Mouse (Mus musculus): Measurements from ENCODE around the gene Kynu.

- TF ChIP-seq CTCF (IDR thresholded peaks at IDR 0.05; ENCODE audit: insufficient read depth, low read depth, low read length), result no peak
- TF ChIP-seq POLR2A (IDR thresholded peaks at IDR 0.05; ENCODE audit: insufficient read depth, low read depth, low read length), result no peak
These were observed 67.7 kb downstream of the Kynu start for GRCm38 (mm10) chr2:43622844-43623243.

Measured in olfactory bulb, adult 2 months (tissue).